Mouse (Mus musculus): ENCODE data around the gene Cd244a.

DNA sequence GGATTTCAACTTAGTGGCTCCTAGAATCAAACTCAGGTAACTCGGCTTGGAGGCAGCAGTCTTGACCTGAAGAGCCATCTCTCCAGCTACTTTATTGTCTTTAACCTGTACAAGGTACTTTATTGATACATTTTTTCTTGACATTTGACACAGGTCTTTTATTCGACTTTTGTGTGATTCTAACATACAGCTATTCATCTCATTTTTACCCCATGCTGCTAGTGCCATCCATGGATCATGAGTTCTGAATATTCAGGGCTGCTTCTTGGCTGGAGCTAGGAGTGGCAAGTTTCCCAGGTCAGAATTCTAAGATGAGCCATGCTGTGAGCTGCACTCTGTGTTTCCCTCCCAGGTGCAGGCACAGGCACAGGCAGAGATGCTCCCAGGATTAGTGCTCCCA lies 6.8 kb upstream of the Cd244a start:
- TF ChIP-seq USF1 (IDR thresholded peaks at IDR 0.05; ENCODE audit: low read depth) (no peak), E2F4 (IDR thresholded peaks at IDR 0.05; ENCODE audit: insufficient read depth) (no peak), POLR2A (IDR thresholded peaks at IDR 0.05; ENCODE audit: insufficient read length, low read depth) (no peak), MAX (IDR thresholded peaks at IDR 0.05; ENCODE audit: low read depth) (no peak), POLR2AphosphoS2 (IDR thresholded peaks at IDR 0.05; ENCODE audit: insufficient read length, low read depth) (no peak), SRF (IDR thresholded peaks at IDR 0.05; ENCODE audit: control insufficient read depth, insufficient read length, low read depth) (no peak), REST (IDR thresholded peaks at IDR 0.05; ENCODE audit: insufficient read depth, insufficient read length) (no peak), CEBPB (IDR thresholded peaks at IDR 0.05; ENCODE audit: insufficient read depth, poor library complexity, severe bottlenecking) (no peak), MYOD1 (IDR thresholded peaks at IDR 0.05; ENCODE audit: control insufficient read depth in 1 of 3, insufficient read length in 2 of 3, low read depth in 2 of 3) (no peak), TCF3 (IDR thresholded peaks at IDR 0.05; ENCODE audit: insufficient read length, low read depth) (no peak), MYOG (IDR thresholded peaks at IDR 0.05; ENCODE audit: control insufficient read depth in 1 of 3, insufficient read depth in 1 of 3, insufficient read length in 2 of 3, low read depth in 2 of 3) (no peak), TCF12 (IDR thresholded peaks at IDR 0.05; ENCODE audit: insufficient read depth, poor library complexity, severe bottlenecking) (no peak)
